Mouse (Mus musculus) testis, adult 2 months (tissue): ENCODE data around the gene Cd164. TPM values are rescaled to one million over a fixed set of nuclear protein-coding genes. Genes with fewer than 3 reads are reported as not detected.

Experiments used
- H3K27ac ChIP-seq: fragments of 200-500 bp; 2 replicates; pipeline ENCODE4 v1.5.1; 2012; ENCODE audit warnings: low read depth, low read length; ENCODE audit not compliant: control insufficient read depth, insufficient read depth
- H3K27me3 ChIP-seq: fragments of 200-500 bp; 2 replicates; pipeline ENCODE4 v1.6.1; 2012; ENCODE audit warnings: mild to moderate bottlenecking, low read length, moderate library complexity; ENCODE audit not compliant: control insufficient read depth, insufficient read depth
- H3K36me3 ChIP-seq: fragments of 200-500 bp; 2 replicates; pipeline ENCODE4 v1.6.1; 2012; ENCODE audit warnings: mild to moderate bottlenecking, low read length; ENCODE audit not compliant: control insufficient read depth, insufficient read depth
- H3K4me1 ChIP-seq: fragments of 200-500 bp; 2 replicates; pipeline ENCODE4 v1.6.1; 2012; ENCODE audit warnings: low read length; ENCODE audit not compliant: control insufficient read depth, insufficient read depth
- H3K4me3 ChIP-seq: fragments of 200-500 bp; 2 replicates; pipeline ENCODE4 v1.5.1; 2012; ENCODE audit warnings: low read depth, mild to moderate bottlenecking, low read length, moderate library complexity, mixed read lengths; ENCODE audit not compliant: control insufficient read depth
- CTCF ChIP-seq: fragments of 200-500 bp; IDR thresholded peaks from 2 replicates; pipeline ENCODE4 v1.5.1; 2012; ENCODE audit warnings: low read depth, mild to moderate bottlenecking, inconsistent platforms, low read length, moderate library complexity; ENCODE audit not compliant: control insufficient read depth, insufficient read depth, insufficient replicate concordance
- POLR2A ChIP-seq: fragments of 200-500 bp; IDR thresholded peaks from 2 replicates; pipeline ENCODE4 v1.6.1; 2012; ENCODE audit warnings: low read depth, mild to moderate bottlenecking, inconsistent platforms, low read length, moderate library complexity; ENCODE audit not compliant: control insufficient read depth
- polyA plus RNA-seq: library from polyadenylated mRNA; depleted of rRNA; stranded (reverse); fragments of >200 nt; gene quantifications from 2 replicates; pipeline ENCODE4 v1.2.3, GENCODE M21; 2012

Gene Cd164
- polyA plus RNA-seq, 1 experiment, result 279 TPM

DNA sequence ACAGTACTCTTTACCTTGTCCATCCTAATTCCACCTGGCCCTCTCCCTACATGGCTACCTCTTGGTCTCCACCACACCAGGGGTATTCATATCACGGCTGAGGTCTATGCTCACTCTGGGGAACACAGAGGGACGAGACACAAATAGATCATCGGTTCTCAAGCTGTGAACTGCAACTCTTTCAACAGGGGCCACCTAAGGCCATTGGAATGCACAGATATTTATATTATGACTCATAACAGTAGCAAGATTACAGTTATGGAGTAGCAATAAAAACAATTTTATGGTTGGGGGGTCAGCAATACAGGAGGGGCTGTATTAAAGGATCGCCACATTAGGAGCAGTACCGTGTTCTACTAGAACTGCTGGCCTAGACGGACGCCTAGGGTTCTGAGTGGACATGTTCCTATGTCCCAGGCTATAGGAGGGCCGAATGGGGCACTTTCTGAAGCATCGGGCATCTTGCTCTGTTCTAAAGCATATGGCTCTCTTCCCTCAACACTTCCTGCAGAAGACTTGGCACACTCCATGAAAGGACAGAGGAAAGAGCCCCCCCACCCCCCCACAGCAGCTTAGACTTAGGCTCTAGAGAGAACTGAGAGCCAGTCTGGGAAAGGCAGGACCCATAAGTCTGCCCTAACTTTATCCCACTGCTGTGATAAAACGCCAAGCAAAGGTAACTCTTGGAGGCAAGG lies 42.6 kb downstream of the Cd164 start:
- H3K4me3 ChIP-seq, result no peak overlapping the region
- peaks cover 6% of the 10 kb centered on the region for H3K4me1 ChIP-seq

GRCm38 (mm10) chr10:41565141-41565540 lies 45.9 kb downstream of the Cd164 start:
- H3K4me1 ChIP-seq, result peaks cover 6% of the 10 kb centered on the region
- H3K27ac ChIP-seq, result no peak overlapping the region
- H3K27me3 ChIP-seq, result no peaks in the 10 kb centered on the region
- no peak overlapping the region for H3K4me3 ChIP-seq
- H3K36me3 ChIP-seq, result no peaks in the 10 kb centered on the region
- TF ChIP-seq CTCF, result no peak
- no peak for TF ChIP-seq POLR2A

More for the DNA sequence above, 42.6 kb downstream of the Cd164 start:
- Histone ChIP-seq H3K27me3 (no peaks in the 10 kb centered on the region), H3K27ac (no peak overlapping the region), H3K36me3 (no peaks in the 10 kb centered on the region)
- TF ChIP-seq POLR2A (no peak), CTCF (no peak)

DNA sequence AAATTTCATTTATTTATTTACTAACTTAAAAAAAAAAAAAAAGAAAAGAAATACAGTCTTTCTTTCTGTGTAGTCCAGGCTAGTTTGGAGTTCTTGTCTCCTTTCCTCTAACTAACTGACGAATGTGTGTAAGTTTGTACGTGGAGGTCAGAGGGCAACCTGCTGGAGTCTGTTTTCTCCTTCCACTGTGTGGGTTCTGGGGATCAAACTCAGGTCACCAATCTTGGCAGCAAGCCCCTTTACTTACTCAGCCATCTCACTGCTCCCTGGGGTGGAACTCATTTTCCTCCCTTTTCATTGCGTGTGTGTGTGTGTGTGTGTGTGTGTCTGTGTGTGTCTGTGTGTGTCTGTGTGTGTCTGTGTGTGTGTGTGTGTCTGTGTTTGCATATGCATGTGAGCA lies 49.1 kb downstream of the Cd164 start:
- TF ChIP-seq POLR2A, result no peak
- no peak for TF ChIP-seq CTCF
- Histone ChIP-seq H3K36me3 (no peaks in the 10 kb centered on the region), H3K4me3 (no peak overlapping the region), H3K4me1 (peaks cover 8% of the 10 kb centered on the region), H3K27ac (no peak overlapping the region), H3K27me3 (no peaks in the 10 kb centered on the region)

- no peak overlapping the region for H3K27ac ChIP-seq
- TF ChIP-seq CTCF (no peak), POLR2A (no peak)
- H3K4me3 ChIP-seq, result no peak overlapping the region
- peaks cover 3% of the 10 kb centered on the region; the same call in 1 of the 2 replicates for H3K4me1 ChIP-seq
- no peaks in the 10 kb centered on the region for H3K27me3 ChIP-seq
- no peaks in the 10 kb centered on the region for H3K36me3 ChIP-seq
Observed at GRCm38 (mm10) chr10:41571065-41571464, 51.9 kb downstream of the Cd164 start.

DNA sequence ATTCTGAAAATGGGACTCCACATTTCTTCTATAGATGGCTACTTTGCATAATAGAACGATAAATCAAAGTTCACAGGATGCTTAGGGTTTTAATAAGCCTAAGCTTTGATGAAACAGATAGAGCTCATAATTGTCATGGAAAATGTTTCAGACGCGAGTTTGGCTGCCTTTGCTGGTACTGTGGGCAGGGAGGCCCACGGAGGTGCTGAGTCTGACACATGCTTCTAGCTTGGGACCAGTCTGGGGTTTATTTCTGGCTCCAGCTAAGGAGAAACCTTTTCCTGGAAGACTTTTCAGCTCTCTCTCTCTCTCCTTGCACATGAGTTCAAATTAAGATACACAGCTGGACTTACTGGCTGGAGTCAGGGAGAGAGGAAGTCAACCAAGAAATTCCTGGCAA lies 53.1 kb downstream of the Cd164 start:
- no peaks in the 10 kb centered on the region for H3K36me3 ChIP-seq
- peaks cover 3% of the 10 kb centered on the region; the same call in 1 of the 2 replicates for H3K4me1 ChIP-seq
- no peaks in the 10 kb centered on the region for H3K27me3 ChIP-seq
- H3K27ac ChIP-seq, result no peak overlapping the region
- TF ChIP-seq CTCF, result no peak
- TF ChIP-seq POLR2A, result no peak
- H3K4me3 ChIP-seq, result no peak overlapping the region

DNA sequence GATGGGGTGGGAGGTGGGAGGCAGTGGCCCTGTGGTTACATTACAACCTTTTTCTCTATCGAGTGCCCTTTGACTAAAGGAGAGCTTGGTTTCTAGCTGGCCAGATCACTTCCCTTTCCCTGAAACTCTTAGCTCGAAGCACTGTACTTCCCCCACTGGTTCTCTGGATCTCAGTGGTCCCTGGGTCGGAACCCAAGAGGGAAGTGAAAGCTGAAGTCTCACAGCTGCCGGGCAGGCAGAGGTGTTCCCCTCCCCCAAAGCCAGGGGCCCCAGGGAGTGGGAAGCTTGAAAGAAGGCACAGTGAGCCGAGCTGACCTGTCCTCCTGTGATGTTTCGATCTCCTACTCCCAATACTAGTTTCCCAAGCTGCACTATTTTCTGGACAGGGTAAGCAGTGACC lies 54.0 kb downstream of the Cd164 start:
- Histone ChIP-seq H3K4me3 (no peak overlapping the region), H3K4me1 (peaks cover 3% of the 10 kb centered on the region; the same call in 1 of the 2 replicates), H3K36me3 (no peaks in the 10 kb centered on the region), H3K27me3 (no peaks in the 10 kb centered on the region), H3K27ac (no peak overlapping the region)
- TF ChIP-seq POLR2A, result no peak
- no peak for TF ChIP-seq CTCF

GRCm38 (mm10) chr10:41575451-41576327 lies 56.5 kb downstream of the Cd164 start:
- TF ChIP-seq CTCF (no peak), POLR2A (no peak)
- Histone ChIP-seq H3K4me1 (peaks cover 6% of the 10 kb centered on the region), H3K4me3 (no peak overlapping the region), H3K27me3 (no peaks in the 10 kb centered on the region), H3K36me3 (no peaks in the 10 kb centered on the region), H3K27ac (no peak overlapping the region)
